ENCODE assay signal across 9 mouse cellular contexts in the genomic region with DNA sequence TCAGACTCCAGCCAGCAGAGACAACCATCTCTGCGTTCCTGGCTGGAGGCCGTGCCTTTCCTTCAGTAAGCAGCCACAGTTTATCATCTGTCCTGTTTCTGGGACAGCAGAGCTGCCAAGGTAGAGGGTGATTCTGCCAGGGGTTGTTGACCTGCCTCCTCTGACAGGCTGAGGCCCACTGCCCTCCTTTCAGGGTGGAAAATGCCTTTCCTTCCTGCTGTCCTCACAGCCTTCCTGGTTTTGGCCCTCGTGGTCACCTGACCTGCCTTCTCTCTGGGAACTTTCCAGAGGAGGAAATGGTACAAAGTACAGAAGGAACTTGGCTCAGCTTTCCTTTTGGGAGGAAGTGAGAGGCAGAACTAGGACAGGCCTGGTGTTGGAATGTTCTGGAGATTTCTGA. TPM values are rescaled to one million over a fixed set of nuclear protein-coding genes. Genes with fewer than 3 reads are reported as not detected.
DNase-seq lines count a peak whose midpoint lies in the region; ATAC-seq lines count a peak whose summit lies in the region.
"Had no signal": no experiment of that assay in that cellular context is flagged by ENCODE, and none has a peak within 500 bp of the region (broad histone marks: within the 10 kb centered on the region; RNA-seq: fewer than 3 reads in every experiment).

No protein-coding gene starts in this region.

- peaks cover 40% of the 10 kb centered on the region for H3K4me1 ChIP-seq in liver, embryonic 15.5 days (replicated peaks)
- no peaks in the 10 kb centered on the region for H3K4me1 ChIP-seq in forebrain, embryonic 14.5 days (ENCODE audit: control insufficient read depth, insufficient read depth, low read length)

- no peaks in the 10 kb centered on the region for H3K27me3 ChIP-seq in liver, embryonic 15.5 days
- H3K27me3 ChIP-seq in forebrain, embryonic 14.5 days (replicated peaks; ENCODE audit: control insufficient read depth, insufficient read depth, low read length), result no peaks in the 10 kb centered on the region

- peaks cover 89% of the 10 kb centered on the region for H3K36me3 ChIP-seq in liver, embryonic 15.5 days (replicated peaks)
- peaks cover 82% of the 10 kb centered on the region for H3K36me3 ChIP-seq in forebrain, embryonic 14.5 days (ENCODE audit: control insufficient read depth, insufficient read depth, low read length)

- ATAC-seq in liver, embryonic 15.5 days (ENCODE audit: insufficient read depth), result no peak
- ATAC-seq in megakaryocyte progenitor cell, adult 5-6 weeks (replicated peaks; ENCODE audit: poor library complexity), result no peak
- no peak for ATAC-seq in forebrain, embryonic 14.5 days
- ATAC-seq: forebrain, embryonic 16.5 days had no signal

- intact Hi-C loops in heart, postnatal 10 days (cut with DNase I), result no loop called here

- 50% methylated on average over 3 of the region's 3 CpGs for WGBS in liver, embryonic 15.5 days (ENCODE audit: insufficient replicate concordance)
- 85% methylated on average over 3 of the region's 3 CpGs for WGBS in forebrain, embryonic 14.5 days

- H3K9ac ChIP-seq in liver, embryonic 15.5 days, result no peak overlapping the region
- H3K9ac ChIP-seq in forebrain, embryonic 14.5 days (ENCODE audit: low read length), result no peak overlapping the region

- H3K4me2 ChIP-seq in liver, embryonic 15.5 days, result no peak overlapping the region
- H3K4me2 ChIP-seq in forebrain, embryonic 14.5 days (ENCODE audit: low read length), result no peak overlapping the region

- no peak overlapping the region for H3K4me3 ChIP-seq in liver, embryonic 15.5 days (replicated peaks)
- H3K4me3 ChIP-seq in forebrain, embryonic 14.5 days (ENCODE audit: low read depth, low read length), result no peak overlapping the region

- peak overlapping the region; percentile 66 for H3K27ac ChIP-seq in liver, embryonic 15.5 days (replicated peaks)
- no peak overlapping the region for H3K27ac ChIP-seq in forebrain, embryonic 14.5 days (ENCODE audit: low read depth, low read length)

- peak; percentile 43 for DNase-seq in Muller cell, postnatal 12 days (ENCODE audit: inconsistent ontology term)
- DNase-seq in adipocyte (ENCODE audit: low spot score), result peak; percentile 84
- DNase-seq in heart, postnatal 10 days, result peak; percentile 70 to 72
- no peak for DNase-seq in spleen, adult 18-20 months
- no peak for DNase-seq in forebrain, embryonic 14.5 days (ENCODE audit: low spot score)
- DNase-seq: thymus, adult 2 months had no signal

- H3K9me3 ChIP-seq in liver, embryonic 15.5 days (replicated peaks), result no peaks in the 10 kb centered on the region
- H3K9me3 ChIP-seq in forebrain, embryonic 14.5 days (replicated peaks; ENCODE audit: control insufficient read depth, low read length), result no peaks in the 10 kb centered on the region

RNA-seq across cellular contexts. Expression of a gene that starts 7.4 kb away (rescaled TPM):
- total RNA-seq in heart, postnatal 10 days (2021), result 10 to 100 TPM; 12.2 to 13.5 TPM
- polyA plus RNA-seq in liver, embryonic 15.5 days (2015; fragmentation: Nextera tagmentation; extraction: Ambion mirVana), result 0.82 TPM in 1 of 2 replicates, not detected in the other
- not detected in 2 replicates for total RNA-seq in megakaryocyte progenitor cell, adult 5-6 weeks (2015)
- total RNA-seq in megakaryocyte progenitor cell, adult 5-6 weeks (2017), result 1.1 TPM in 1 of 2 replicates, not detected in the other
- 1.7 and 16.2 TPM in 2 replicates for polyA plus RNA-seq in forebrain, embryonic 14.5 days (2014; fragmentation: Nextera tagmentation; extraction: Ambion mirVana)
- polyA plus RNA-seq: thymus, adult 2 months had no signal

RNA-seq across cellular contexts. Expression of a gene that starts 7.5 kb away (rescaled TPM):
- total RNA-seq in heart, postnatal 10 days (2021), result 10 to 100 TPM; 68.3 to 79.2 TPM
- polyA plus RNA-seq in liver, embryonic 15.5 days (2015; fragmentation: Nextera tagmentation; extraction: Ambion mirVana), result 91.2 and 93.4 TPM in 2 replicates
- total RNA-seq in megakaryocyte progenitor cell, adult 5-6 weeks (2015), result 34.5 and 38.8 TPM in 2 replicates
- 187 and 212 TPM in 2 replicates for total RNA-seq in megakaryocyte progenitor cell, adult 5-6 weeks (2017)
- 277 and 308 TPM in 2 replicates for polyA plus RNA-seq in forebrain, embryonic 14.5 days (2014; fragmentation: Nextera tagmentation; extraction: Ambion mirVana)

RNA-seq across cellular contexts. Expression of a gene that starts 8.7 kb away (rescaled TPM):
- total RNA-seq in heart, postnatal 10 days (2021), result 10 to 100 TPM; 57.7 to 68.8 TPM
- polyA plus RNA-seq in liver, embryonic 15.5 days (2015; fragmentation: Nextera tagmentation; extraction: Ambion mirVana), result 47.0 and 58.0 TPM in 2 replicates
- 22.8 and 25.1 TPM in 2 replicates for total RNA-seq in megakaryocyte progenitor cell, adult 5-6 weeks (2015)
- 30.4 and 34.2 TPM in 2 replicates for total RNA-seq in megakaryocyte progenitor cell, adult 5-6 weeks (2017)
- 72.6 and 73.6 TPM in 2 replicates for polyA plus RNA-seq in forebrain, embryonic 14.5 days (2014; fragmentation: Nextera tagmentation; extraction: Ambion mirVana)

RNA-seq across cellular contexts. Expression of a gene that starts 31.9 kb away (rescaled TPM):
- 100 to 1,000 TPM; 134 to 148 TPM for total RNA-seq in heart, postnatal 10 days (2021)
- 79.6 and 89.2 TPM in 2 replicates for polyA plus RNA-seq in liver, embryonic 15.5 days (2015; fragmentation: Nextera tagmentation; extraction: Ambion mirVana)
- total RNA-seq in megakaryocyte progenitor cell, adult 5-6 weeks (2015), result 54.1 and 60.0 TPM in 2 replicates
- 31.8 and 37.6 TPM in 2 replicates for total RNA-seq in megakaryocyte progenitor cell, adult 5-6 weeks (2017)
- polyA plus RNA-seq in forebrain, embryonic 14.5 days (2014; fragmentation: Nextera tagmentation; extraction: Ambion mirVana), result 74.1 and 85.5 TPM in 2 replicates

Comparison
In these comparisons a context has a peak if more than half of its experiments do, and no peak if none do; other contexts are left out.
1. DNase-seq: peak in Muller cell, postnatal 12 days (single experiment), adipocyte (single experiment) and heart, postnatal 10 days (2 of 2); none in spleen, adult 18-20 months (0 of 2) and forebrain, embryonic 14.5 days (single experiment).
2. RNA of a gene that starts 7.4 kb away (total RNA-seq): 12.2 to 13.5 TPM in heart, postnatal 10 days; 1.1 TPM in megakaryocyte progenitor cell, adult 5-6 weeks; every median in the first group is over 4 times any median in the second.